Mouse (Mus musculus) CD4-positive, CD25-positive, alpha-beta regulatory T cell, adult 2 months (primary cell): Measurements from ENCODE around the gene Rhox10.
"Not testable (repeated sequence)": the region's sequence is repeated elsewhere in the genome, so short reads cannot be mapped to it uniquely, and the experiment has no call there.

ENCODE experiments used
- DNase-seq: peaks from one replicate; pipeline ENCODE4 v3.0.0-alpha.2; 2012; ENCODE audit warnings: low read depth, low spot score

Rhox10 gene

GRCm38 (mm10) chrX:38066175-38066574 lies at the start of gene Rhox10:
Rhox10 (plus strand) TSS chrX:38066475.
- DNase-seq, result no peak

GRCm38 (mm10) chrX:38018597-38018996 lies 47.7 kb upstream of the Rhox10 start, which contains the start of gene Btg1-ps1:
Btg1-ps1 (minus strand) TSS chrX:38018815.
- DNase-seq, result not testable (repeated sequence)

- DNase-seq, result no peak
Measured at GRCm38 (mm10) chrX:38033841-38034240, 32.4 kb upstream of the Rhox10 start.

GRCm38 (mm10) chrX:38039666-38040065 lies 26.6 kb upstream of the Rhox10 start:
- DNase-seq, result no peak

GRCm38 (mm10) chrX:38043014-38043413 lies 23.3 kb upstream of the Rhox10 start, which contains the start of gene Btg1-ps2:
Btg1-ps2 (minus strand) TSS chrX:38043114.
- not testable (repeated sequence) for DNase-seq

- peak; percentile 39 for DNase-seq
Measured at GRCm38 (mm10) chrX:38061544-38061943, 4.7 kb upstream of the Rhox10 start.

- DNase-seq, result peak; percentile 49
Measured at GRCm38 (mm10) chrX:38084226-38084625, 18.0 kb downstream of the Rhox10 start.

GRCm38 (mm10) chrX:38085041-38085440 lies 18.8 kb downstream of the Rhox10 start, which contains the start of gene Rhox11:
Rhox11 (minus strand) TSS chrX:38085141.
- no peak for DNase-seq

GRCm38 (mm10) chrX:38110807-38111206 lies 44.5 kb downstream of the Rhox10 start, which contains the start of gene Rhox12:
Rhox12 (minus strand) TSS chrX:38110907.
- no peak for DNase-seq

- DNase-seq, result no peak
Measured at GRCm38 (mm10) chrX:38120982-38121381, 54.7 kb downstream of the Rhox10 start, which contains the start of gene Rhox13. Rhox13 (plus strand) TSS chrX:38121219.
